ENCODE assay signal across 12 mouse cellular contexts in the genomic region with DNA sequence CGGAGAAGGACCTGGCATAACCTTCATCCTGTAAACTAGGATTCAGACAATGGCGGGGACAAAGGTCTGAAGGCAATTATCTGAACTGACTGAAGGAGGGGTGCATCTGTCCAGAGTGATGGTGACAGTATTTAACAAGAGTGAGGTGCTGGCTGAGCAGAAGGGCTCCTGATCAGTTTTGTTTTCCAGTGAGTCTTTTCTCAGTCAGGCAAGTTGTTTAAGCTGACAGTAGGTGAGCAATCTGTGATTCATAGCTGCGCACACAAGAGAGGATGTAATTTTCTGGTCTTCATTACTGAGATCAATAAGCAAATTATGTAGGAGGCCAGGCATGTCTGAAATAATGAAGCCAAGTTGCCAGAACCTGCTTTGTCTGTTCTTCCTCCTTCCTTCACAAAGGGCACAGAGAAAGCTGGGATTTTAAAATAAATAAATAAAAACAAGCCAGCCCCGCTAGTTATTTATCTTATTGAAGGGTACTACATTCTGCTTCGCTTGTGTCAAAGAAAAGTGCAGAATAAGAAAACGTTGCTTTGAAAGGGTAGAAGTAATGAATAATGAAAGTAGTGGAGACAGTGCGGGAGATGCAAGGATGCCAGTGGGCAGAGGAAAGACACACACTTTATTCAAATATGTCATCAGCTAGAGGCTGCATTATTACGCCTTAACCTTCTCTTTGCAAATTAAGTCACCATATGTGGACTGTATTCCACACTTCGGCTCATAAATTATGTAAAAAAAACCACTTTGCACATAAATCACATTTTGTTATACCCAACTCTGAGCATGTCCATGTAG.
A peak's percentile ranks its signal among the peaks of the same experiment; 100 is the strongest.
DNase-seq lines count a peak whose midpoint lies in the region; ATAC-seq and TF ChIP-seq lines count a peak whose summit lies in the region.
"Had no signal": no experiment of that assay in that cellular context is flagged by ENCODE, and none has a peak within 500 bp of the region (broad histone marks: within the 10 kb centered on the region; RNA-seq: fewer than 3 reads in every experiment).

No protein-coding gene starts in this region.

- intact Hi-C loops in heart, postnatal 10 days (cut with DNase I), result no loop called here

- TF ChIP-seq CTCF in hindbrain, postnatal 0 days (IDR thresholded peaks at IDR 0.05; ENCODE audit: low read depth), result no peak

- H3K4me3 ChIP-seq in heart, embryonic 16.5 days (ENCODE audit: low read length), result peak overlapping the region; percentile 24; the same call in 1 of the 2 replicates
- no peak overlapping the region for H3K4me3 ChIP-seq in hindbrain, postnatal 0 days (ENCODE audit: low read length)
- H3K4me3 ChIP-seq: megakaryocyte, embryonic 14.5 days had no signal

- H3K4me1 ChIP-seq in heart, embryonic 16.5 days (ENCODE audit: control insufficient read depth, insufficient read depth, low read length), result no peaks in the 10 kb centered on the region
- no peaks in the 10 kb centered on the region for H3K4me1 ChIP-seq in hindbrain, postnatal 0 days (ENCODE audit: insufficient read depth, low read length)
- H3K4me1 ChIP-seq: megakaryocyte, embryonic 14.5 days had no signal

- H3K27ac ChIP-seq in heart, embryonic 16.5 days (ENCODE audit: low read length), result no peak overlapping the region
- H3K27ac ChIP-seq in hindbrain, postnatal 0 days, result no peak overlapping the region

- no peaks in the 10 kb centered on the region for H3K36me3 ChIP-seq in heart, embryonic 16.5 days (ENCODE audit: control insufficient read depth, insufficient read depth)
- H3K36me3 ChIP-seq in hindbrain, postnatal 0 days (ENCODE audit: insufficient read depth, low read length), result no peaks in the 10 kb centered on the region

- no peak for DNase-seq in heart, postnatal 10 days
- peak; percentile 5 to 8 for DNase-seq in right cerebral cortex, adult 2 months (ENCODE audit: low spot score in 2 of 2)
- DNase-seq in right cerebral cortex, postnatal 36 days (ENCODE audit: low spot score in 2 of 2), result no peak
- DNase-seq in hindbrain, postnatal 0 days (ENCODE audit: low spot score), result peak; percentile 2
- no peak for DNase-seq in ovary, adult 18-20 months (ENCODE audit: low spot score)
- DNase-seq in cerebellum, postnatal 25 days, result no peak
- DNase-seq: cerebellum, adult 9-10 months; gastrocnemius, postnatal 14 days; kidney, adult 11 months had no signal

- no peak for ATAC-seq in heart, embryonic 16.5 days (replicated peaks; ENCODE audit: extremely low read depth, insufficient read depth, low FRiP score)
- ATAC-seq in hindbrain, postnatal 0 days, result no peak

- H3K27me3 ChIP-seq in heart, embryonic 16.5 days (ENCODE audit: control insufficient read depth, insufficient read depth, low read length), result no peaks in the 10 kb centered on the region
- H3K27me3 ChIP-seq in hindbrain, postnatal 0 days (ENCODE audit: insufficient read depth, low read length), result no peaks in the 10 kb centered on the region
- H3K27me3 ChIP-seq: megakaryocyte, embryonic 14.5 days had no signal

- H3K9me3 ChIP-seq in heart, embryonic 16.5 days (replicated peaks; ENCODE audit: control insufficient read depth, low read length), result no peaks in the 10 kb centered on the region
- no peaks in the 10 kb centered on the region for H3K9me3 ChIP-seq in hindbrain, postnatal 0 days (ENCODE audit: low read length)
- H3K9me3 ChIP-seq: megakaryocyte, embryonic 14.5 days had no signal

- H3K4me2 ChIP-seq in heart, embryonic 16.5 days (ENCODE audit: low read depth, low read length), result peak overlapping the region; percentile 51
- peak overlapping the region; percentile 34 for H3K4me2 ChIP-seq in hindbrain, postnatal 0 days (ENCODE audit: low read depth, low read length)
- H3K4me2 ChIP-seq: liver, embryonic 11.5 days had no signal

- WGBS in heart, embryonic 16.5 days, result 42% methylated on average over 9 of the region's 9 CpGs
- 46% methylated on average over 9 of the region's 9 CpGs for WGBS in hindbrain, postnatal 0 days

- H3K9ac ChIP-seq in heart, embryonic 16.5 days (ENCODE audit: low read length), result no peak overlapping the region
- 0 out of 2 replicates have a peak overlapping the region, but pooled peaks have one; percentile 24 for H3K9ac ChIP-seq in hindbrain, postnatal 0 days (replicated peaks; ENCODE audit: low read length)

Comparison
In these comparisons a context has a peak if more than half of its experiments do, and no peak if none do; other contexts are left out.
1. DNase-seq: peak in right cerebral cortex, adult 2 months (2 of 2) and hindbrain, postnatal 0 days (single experiment); none in heart, postnatal 10 days (0 of 2), right cerebral cortex, postnatal 36 days (0 of 2), ovary, adult 18-20 months (single experiment) and cerebellum, postnatal 25 days (0 of 2).